Mouse (Mus musculus): ENCODE measurements at regions not wholly inside any gene's neighbourhood (a gene's known extent, or its start where the extent isn't known, plus 50 kb on each side); places are given as distances from the start of the nearest gene placed in this dataset.
"Not testable (repeated sequence)": the region's sequence is repeated elsewhere in the genome, so short reads cannot be mapped to it uniquely, and the experiment has no call there.

DNA sequence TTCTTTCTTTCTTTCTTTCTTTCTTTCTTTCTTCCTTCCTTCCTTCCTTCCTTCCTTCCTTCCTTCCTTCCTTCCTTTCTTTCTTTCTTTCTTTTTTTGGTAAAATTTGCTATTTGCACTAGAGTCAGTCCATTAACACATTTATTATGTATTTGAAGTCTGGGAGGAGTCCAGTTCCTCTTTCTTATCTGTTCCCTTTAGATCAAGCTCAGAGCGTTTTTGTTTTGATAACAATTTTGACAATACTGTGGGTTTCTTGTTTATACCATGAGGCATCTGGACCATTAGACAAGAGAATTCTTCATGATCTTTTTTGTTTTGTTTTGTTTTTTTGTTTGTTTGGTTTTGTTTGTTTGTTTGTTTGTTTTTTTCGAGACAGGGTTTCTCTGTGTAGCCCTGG is 52.3 kb upstream of the Cttnbp2 start:
- DNase-seq = not testable (repeated sequence)

DNA sequence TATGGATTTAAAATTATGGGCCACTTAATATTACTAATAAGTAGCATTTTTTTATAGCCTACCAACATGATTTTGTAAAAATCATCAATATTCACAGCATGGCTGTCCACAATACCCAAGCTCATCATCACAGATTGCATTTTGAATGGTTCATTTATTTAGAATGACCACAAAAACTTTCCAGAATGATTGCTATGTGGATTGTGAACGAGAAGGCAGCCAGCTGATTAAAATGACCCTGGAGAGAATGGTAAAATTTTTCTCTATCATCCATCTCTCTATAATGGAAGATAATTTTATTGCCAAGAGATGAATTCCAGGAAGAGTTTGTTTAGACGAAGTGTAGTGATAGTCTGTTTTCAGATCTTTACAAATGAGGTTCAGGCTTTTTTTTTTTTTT is 54.6 kb upstream of the Cttnbp2 start:
- no peak for DNase-seq

DNA sequence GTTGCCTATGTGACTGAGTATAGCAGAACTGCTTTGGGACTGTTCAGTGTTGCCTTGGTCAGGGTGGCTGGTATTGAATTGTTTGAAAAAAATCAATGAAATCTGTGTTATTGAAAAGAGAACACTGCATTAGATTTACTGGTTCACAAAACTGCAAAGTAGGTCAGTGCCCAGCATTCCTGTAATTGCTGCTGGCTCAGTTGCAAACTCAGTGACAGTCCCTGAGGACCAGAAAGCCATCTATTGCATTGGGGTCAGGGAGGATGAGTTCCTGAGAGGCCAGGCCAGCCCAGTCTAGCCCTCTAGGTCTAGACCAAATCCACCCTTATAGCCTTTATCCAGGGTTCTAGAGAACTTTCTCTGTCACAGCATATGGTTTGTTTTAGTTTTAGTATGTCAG is 63.9 kb upstream of the Cttnbp2 start:
- DNase-seq = peak; percentile 11

DNA sequence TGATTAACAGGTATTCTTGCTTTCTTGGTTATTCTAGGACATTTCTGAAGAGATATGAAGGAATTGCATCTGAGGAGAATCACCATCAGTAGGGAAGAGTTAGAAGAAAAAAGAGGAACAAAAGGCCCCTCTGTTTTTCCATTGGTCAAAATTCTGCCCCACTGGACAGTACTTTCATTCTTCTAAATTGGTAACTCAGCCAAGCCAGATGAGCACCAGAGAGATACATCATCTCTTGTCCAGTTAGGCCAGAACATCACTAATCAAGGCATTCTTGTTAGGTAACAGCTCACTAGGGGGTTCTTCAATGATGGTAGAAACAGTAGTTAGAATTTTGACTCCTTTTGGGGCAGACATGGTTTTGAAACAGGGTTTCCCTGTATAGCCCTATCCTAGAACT is 74.8 kb upstream of the Cttnbp2 start:
- DNase-seq = no peak

DNA sequence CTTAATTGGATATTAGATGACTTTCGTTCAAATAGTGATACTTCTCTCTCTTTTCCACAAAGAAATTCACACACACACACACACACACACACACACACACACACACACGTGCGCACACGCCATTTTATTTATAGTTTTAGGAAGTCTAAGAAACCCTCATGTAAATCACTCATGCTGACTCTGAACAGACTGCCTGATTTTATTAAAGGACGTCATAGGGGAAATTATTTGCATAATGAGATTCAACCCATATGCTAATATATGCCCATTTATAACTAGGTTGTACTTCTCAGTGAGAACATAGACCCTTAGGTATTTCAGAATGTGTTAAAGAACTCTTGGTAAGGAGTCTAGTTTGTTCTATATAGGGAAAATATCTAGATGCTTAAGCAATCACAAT is 82.0 kb upstream of the Cttnbp2 start:
- DNase-seq = no peak

DNA sequence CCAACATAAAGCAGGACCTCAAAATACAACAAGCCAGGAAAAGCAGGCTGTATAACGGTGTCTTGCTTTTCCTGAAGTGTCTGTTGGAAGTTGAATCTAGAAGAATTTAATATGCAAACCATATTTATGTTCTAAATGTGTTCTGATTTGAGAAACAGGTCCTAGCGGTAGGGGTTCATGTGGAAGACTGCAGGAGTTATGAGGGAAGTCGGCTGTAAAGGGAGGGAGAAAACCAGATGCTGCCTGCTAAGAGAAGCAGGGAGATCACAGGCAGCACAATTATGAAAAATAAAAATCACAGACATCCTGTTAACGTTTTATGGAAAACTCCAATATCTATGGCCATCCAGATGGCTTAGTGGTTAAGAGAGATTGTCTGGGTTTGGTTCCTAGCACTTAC is 85.0 kb upstream of the Cttnbp2 start:
- DNase-seq = no peak

DNA sequence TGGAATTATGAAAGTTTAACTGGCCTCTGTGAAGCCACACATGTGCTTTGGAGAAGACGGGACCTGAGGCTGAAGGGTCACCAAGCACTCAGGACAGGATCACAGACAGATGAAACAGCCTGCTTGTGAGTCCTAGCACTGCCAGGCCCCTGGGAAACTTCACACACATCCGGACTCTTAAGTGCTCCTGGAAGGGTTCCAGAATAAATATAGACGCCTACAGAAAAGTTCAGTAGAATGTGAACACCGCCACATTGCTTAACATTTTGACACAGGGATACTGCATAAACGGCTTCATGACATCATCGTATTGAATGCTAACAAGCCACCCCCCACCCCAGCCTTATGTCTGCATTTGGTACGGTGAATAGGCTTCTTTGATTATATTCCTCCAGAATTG is 87.3 kb upstream of the Cttnbp2 start:
- DNase-seq = no peak

DNA sequence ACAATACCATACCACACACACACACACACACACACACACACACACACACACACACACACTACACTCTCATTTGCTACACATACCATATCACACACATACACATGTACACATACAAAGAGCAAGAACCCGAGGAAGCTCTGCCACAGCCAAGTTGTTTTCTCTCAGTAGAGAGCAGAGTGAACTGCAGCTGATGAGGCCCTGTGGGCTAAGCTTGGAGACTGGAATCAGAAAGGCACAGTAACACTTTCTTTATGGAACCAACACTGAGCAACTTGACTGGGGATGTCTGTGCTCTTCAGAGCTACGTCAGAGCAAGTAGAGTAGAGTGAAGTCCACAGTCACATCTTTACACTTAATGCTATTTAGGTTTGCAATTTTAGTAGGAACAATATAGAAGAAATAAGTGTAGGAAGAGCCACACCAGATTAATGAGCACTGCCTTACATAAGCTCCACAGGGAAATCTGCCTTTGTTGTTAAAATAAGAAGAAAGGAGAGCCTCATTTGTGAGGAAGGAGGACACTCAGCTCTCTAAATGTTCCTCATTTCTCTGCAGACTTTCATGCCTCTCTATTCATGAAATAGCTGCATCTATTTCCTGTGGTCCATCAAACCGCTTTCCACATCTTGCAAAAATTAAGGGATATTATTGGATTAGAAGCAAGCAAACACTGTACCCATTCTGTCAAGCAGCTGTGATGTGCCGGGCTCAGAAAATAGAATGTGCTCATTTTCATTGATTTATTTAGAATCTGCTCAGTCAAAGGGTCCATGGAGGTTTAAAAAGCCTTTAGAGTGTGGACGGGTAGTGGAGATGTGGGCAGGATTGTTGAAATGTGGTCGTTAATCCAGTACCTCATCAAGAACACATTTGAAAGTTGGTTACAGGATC is 107.0 kb upstream of the Cttnbp2 start:
- DNase-seq = no peak

DNA sequence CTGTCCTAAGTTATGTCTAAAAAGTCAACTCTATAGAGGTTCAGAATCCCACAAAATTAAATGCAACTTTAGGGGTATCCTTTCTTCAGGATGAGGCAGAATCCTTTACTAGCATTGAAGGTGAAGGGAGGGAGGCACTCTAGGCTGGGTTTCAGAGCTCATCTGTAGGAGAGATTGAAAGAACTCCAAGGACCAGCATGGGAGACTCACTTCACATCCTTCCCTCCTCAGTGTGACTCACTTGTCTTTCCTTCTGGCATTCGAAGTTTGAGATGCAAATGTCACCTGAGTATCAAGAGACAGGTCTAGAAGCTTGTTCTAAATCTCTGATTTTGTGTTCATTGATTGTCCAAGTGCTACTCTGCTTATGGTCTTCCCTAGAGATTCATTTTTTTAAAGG is 113.9 kb upstream of the Cttnbp2 start:
- DNase-seq = no peak

DNA sequence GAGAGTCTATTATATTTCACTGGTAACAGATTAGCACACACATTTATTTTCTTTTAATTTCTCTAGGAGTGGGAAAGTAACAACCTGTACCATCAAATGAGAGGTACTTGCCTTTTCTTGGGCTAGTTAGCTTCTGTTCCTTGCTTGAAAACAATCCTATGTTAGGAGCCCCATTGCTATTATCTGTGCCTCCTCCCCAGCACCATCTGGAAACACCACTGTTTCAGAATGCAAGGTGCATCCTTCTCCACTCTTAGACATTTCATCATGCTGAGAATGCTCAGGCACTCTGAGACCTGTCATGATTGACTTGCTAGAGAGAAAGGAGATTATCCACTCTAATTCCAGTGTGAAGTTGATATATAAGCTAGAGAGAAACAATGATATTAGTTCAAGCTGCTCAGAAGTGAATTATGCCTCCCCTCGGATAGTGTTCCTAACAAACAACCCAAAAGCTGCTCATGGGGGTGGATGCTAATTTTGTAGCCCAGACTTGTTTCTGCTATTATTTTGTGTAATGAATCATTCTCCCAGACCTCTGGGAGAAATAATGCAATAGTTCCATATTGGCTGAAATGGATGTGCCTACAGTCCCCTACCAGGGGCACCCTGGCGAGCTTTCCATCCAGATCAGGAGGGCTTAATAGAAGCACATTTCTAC is 119.0 kb upstream of the Cttnbp2 start:
- DNase-seq = no peak

DNA sequence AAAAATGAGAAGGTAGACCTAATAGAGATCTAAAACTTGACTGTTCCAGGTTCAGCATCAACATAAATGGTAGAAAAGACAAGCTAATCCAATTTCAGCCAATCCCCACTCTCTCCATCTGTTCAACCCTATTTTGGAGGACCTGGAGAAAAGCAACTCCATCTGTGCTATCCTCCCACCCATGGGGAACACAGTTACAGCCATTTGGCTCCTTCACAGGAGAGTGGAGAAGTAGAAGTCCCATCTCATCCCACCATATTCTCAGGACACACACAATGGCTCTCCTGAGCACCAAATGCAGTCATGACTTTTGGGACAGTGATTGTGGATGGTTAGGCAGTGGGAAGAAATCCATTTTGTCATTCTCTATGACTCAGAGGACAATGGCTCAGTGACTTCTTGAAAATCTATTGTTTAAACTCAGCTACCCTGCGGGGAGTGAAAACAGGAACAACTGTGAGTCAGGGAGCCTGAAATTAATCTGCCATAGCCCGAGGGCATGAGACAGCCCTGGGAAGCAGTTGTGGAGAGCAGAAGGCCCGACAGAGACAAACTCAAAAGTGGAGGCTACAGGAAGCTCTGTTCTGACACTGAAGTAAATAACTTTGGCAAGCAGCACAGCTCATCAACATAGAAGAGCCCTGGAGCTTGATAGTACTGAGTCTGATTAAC is 125.2 kb upstream of the Cttnbp2 start:
- peak; percentile 87 for DNase-seq

DNA sequence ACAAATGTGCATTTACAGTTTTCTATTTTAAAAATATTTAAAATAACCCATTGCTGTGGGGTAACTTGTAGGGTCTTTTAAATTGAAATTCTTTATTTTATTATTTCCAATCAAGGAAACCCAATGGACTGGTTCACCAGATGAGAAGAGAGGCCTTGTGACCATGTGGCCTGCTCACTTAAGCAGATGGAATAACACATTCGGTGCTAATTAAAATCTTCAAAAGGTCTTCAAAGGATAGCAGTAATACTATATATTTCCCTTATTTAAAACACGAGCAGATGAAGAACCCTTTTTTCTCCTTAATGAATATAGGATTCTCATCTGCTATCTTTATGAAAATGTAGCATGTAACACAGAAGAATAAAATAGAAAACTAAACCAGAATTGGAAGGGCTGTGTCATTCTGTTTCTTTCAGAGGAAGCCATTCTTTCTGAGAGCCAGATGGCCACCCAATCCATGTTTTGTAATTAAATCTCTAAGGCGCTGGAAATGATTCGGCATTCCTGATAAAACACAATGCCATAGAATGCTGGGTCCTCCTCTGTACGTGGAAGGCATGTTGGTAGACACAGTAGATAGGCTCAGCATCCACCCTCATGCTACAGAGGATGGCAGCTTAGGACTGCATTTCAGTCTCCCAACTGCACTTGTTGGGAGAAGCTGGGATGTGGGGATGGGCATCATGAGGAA is 134.4 kb upstream of the Cttnbp2 start:
- DNase-seq = no peak

DNA sequence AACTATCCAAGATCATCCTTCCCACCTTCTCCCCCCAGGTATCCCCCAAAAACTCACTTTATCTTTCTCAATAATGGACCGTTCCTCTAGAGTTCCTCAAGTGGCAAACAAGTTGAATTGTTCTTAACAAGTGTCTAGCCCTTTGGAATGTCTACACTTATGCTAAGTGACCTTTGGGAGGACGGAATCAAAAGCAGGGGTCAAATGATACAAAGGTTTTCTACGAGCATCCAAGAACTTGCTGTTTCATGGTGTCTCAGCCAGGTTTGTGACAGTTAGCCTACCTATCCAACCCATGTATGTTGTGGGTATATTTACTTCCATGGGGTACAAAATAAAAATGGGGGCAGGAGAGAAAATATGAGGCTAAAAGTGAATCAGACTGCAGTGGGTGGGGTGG is 136.7 kb upstream of the Cttnbp2 start:
- DNase-seq = no peak

DNA sequence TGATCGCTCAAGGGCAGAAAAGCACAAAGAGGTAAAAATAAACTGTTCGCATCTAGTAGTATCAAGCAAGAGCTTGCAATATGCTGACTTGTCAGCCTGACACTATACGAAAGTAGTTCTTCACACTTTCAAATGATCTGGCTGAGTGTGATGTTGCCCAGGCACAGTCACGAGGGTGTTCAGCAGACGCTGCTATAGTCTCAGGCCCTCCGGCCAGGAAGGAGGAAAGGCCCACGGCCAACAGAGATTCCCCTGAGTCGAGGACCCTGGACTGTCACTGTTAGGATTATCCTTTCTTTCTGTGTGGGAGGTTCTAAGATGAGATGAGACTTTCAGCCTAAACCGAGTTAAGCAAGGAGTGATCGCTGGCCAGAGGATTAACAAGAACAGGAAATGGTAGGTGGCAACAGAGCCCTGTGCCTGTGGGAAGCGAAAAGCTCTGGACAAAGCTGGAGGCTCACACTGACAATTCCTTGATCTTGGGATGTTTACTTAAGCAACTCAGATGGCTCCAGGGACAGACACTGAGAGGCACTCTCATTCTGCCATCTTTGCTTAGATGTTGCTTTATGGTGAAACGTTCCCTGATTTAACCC is 137.5 kb upstream of the Cttnbp2 start:
- DNase-seq = no peak

DNA sequence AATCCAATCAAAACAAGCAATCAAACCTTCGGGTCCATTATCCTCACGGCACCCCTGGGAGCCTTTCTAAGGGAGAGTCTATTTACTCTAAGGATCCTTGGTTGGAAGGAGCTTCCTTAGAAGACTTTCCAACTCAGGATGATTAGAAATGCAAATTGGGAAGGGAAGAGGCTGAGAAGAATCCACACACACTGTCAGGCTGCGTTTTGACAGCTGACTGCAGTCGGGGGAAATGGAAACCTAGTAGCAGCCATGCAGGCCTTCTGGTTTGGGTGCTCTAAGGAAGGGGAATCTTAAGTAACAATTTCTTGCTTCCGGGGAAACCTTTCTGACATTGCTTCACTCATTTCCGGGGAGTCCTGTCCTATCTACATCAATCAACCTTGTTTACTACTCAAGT is 139.6 kb upstream of the Cttnbp2 start:
- no peak for DNase-seq

DNA sequence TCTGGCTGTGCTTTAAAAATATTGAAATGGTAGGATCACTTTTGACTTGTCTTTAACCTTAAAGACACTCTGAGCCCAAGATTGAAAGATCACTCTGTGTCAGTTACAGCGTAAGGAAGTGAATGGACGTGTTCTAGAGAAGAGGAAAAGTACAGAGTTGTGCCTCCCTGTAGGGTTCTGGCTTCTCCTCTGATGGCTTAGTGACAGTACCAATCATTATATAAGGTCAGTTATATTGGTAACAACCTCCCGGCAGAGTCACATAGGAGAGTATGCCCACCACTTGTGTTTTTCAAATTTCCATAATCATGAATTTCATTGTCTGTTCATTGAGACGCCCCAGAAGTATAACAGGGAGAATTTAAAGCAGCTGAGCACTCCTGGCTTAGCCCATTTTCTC is 141.6 kb upstream of the Cttnbp2 start:
- DNase-seq = no peak

DNA sequence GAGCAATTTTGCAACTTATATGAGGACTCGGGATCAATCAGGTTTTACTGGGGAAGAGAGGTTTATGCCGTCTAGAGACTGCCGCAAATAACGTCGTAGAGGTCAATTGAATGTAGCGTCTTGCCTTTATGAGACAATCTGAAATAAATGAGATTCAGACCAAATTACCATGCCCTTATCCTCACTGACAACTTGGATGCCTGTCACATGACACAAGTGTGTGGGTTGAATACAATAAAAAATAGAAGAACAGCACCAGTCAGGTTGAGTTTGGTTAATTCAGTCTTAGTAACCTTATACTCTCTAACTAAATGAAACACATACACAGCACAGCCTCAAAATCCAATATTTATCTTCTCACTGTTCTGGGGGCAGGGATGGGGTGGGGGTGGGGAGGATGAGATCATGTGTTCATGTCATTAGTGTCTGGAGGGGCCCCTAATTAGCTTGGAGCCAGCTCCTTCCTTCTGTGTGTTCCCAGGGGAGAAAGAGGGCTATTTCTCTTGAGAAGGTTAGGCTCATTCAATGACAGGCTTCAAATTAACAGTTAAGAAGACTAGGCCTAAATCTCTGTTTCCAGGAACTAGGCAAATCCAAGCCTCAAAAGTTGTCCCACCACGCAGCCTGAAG is 142.2 kb upstream of the Cttnbp2 start:
- DNase-seq = no peak

DNA sequence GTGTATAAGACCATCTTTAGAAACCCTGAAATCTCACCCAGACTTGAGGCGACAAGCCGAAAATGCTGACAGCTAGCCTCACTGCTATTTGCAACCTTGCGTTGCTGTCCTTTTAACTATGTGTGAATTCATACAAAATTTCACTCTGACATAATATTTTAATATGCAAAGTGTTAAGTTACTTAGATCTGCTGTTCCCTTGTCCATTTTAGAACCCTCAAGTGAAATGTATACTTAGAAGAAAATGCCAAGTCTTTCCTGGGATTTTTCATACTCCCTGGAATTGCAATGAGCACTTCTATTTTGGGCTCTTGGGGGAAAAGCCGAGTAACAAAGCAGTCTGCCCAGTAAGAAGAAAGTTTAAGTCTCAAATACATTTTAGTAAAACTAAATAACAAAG is 150.0 kb upstream of the Cttnbp2 start:
- DNase-seq = no peak

DNA sequence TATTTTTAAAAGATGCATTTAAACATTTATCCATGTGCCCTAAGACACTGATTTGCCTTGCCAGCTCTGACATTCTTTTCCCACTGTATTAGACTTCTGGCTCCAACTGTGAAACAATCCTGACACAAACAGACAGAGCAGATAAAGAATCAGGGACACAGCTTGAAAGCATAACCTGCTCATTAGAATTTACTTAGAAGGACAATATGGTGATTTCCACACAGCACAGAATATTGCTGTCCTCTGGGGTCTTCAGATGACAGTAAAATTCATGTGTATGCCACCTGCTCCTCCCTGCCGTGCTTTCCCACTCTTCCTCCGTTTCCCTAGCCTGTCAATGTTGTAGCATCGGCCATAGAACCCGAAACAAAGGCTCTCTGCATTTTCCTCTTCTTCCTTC is 151.3 kb upstream of the Cttnbp2 start:
- DNase-seq = no peak

DNA sequence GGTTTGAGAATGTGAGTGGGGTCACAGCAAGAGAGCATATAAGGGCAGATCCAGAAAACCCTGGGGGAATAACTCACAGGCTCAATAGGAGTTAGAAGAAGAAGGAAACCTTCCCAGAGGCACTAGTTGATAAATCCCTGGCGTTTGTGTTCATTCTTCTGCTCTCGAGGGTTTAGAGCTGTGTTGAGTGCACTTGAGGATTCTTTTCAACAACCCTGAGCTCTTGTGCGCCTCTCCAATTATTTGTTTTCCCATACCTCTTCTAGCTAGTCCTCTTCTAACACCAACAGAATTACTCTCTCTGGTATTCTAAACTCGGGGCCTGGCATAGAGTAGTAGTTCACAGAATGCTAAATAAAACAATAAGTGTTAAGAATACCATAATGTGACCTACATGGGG is 151.9 kb upstream of the Cttnbp2 start:
- no peak for DNase-seq

DNA sequence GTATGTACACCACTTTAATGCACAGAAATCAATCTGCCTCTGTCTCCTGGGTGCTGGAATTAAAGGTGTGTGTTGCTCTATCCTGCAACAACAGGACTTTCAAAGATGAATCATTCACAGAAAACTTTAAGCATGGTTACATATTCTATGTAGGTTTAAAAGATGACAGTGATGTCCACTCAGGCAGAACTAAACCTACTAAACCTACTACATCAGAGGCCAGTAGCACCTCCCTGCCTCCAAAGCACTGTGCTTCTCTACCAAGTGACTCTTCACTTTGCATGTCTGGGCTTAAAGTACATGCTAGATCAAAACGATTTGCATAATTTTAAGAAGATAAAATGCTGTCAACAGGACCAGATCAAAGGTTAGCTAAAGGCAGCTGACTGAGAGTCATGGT is 156.0 kb upstream of the Cttnbp2 start:
- DNase-seq = no peak

DNA sequence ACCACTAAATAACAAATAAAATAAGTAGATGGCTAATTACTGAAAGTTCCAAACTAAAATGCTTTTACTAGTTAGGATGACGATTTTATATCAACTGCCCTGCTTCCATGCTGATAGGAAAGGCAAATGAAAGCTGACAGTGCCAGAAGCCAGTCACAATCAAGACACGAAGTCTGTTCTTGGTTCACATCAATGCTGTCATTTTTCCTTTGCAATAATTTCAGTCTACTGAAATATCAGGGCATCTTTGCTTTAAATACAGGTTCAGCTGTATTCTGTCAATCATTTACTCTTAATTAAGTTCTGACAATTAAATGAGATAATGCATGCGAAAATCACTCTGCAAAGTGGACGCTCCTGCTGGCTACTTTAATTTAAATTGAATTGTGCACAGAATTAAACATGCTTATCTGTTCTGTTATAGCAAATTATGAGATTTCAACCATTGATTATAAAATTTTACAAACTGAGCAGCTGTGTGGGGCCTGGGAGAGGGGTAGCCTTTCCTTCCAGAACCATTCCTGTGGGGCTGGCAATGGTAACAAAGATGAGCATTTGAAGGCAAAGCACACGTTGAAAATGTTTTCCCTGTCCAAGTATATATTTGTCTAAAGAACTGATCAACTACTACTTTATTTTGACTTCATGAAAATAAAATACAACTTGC is 160.1 kb upstream of the Cttnbp2 start:
- no peak for DNase-seq

All from cerebellum, adult 9-10 months (tissue).